Mouse (Mus musculus) heart, postnatal 0 days (tissue): ENCODE measurements around the gene Arfgap2. TPM values are rescaled to one million over a fixed set of nuclear protein-coding genes. Genes with fewer than 3 reads are reported as not detected.

ENCODE experiments used
- ATAC-seq: fragments of 200-750 bp; cut with Nextera tagmentation; 2 replicates; pipeline ENCODE4 v1.8.0; 2017; ENCODE audit warnings: low read depth, moderate number of reproducible peaks, moderate library complexity; ENCODE audit not compliant: insufficient read depth
- DNase-seq: peaks from one replicate; pipeline ENCODE4 v3.0.0-alpha.2; 2016; ENCODE audit warnings: low spot score
- H3K27ac ChIP-seq: fragments of 300-500 bp; sonication (generic); 2 replicates; pipeline ENCODE4 v1.5.1; 2014; ENCODE audit warnings: low read depth, mild to moderate bottlenecking
- H3K27me3 ChIP-seq: fragments of 300-500 bp; sonication (generic); 2 replicates; pipeline ENCODE4 v1.6.1; 2014; ENCODE audit warnings: low read length, mixed read lengths; ENCODE audit not compliant: control insufficient read depth, insufficient read depth
- H3K36me3 ChIP-seq: fragments of 300-500 bp; sonication (generic); replicated peaks from 2 replicates; pipeline ENCODE4 v1.6.1; 2014; ENCODE audit warnings: low read length, mixed read lengths; ENCODE audit not compliant: control insufficient read depth, insufficient read depth
- H3K4me1 ChIP-seq: fragments of 300-500 bp; sonication (generic); 2 replicates; pipeline ENCODE4 v1.6.1; 2014; ENCODE audit warnings: antibody characterized with exemption; ENCODE audit not compliant: control insufficient read depth, insufficient read depth
- H3K4me2 ChIP-seq: fragments of 300-500 bp; sonication (generic); 2 replicates; pipeline ENCODE4 v1.6.1; 2014; ENCODE audit warnings: low read depth, mild to moderate bottlenecking, low read length, moderate library complexity
- H3K4me3 ChIP-seq: fragments of 300-500 bp; sonication (generic); 2 replicates; pipeline ENCODE4 v1.5.1; 2014; ENCODE audit warnings: low read depth, low read length
- H3K9ac ChIP-seq: fragments of 300-500 bp; sonication (generic); replicated peaks from 2 replicates; pipeline ENCODE4 v1.6.1; 2014; ENCODE audit warnings: low read depth, low read length, mixed read lengths
- H3K9me3 ChIP-seq: fragments of 300-500 bp; sonication (generic); replicated peaks from 2 replicates; pipeline ENCODE4 v1.6.1; 2016; ENCODE audit warnings: low read length; ENCODE audit not compliant: control insufficient read depth
- CTCF ChIP-seq: IDR thresholded peaks from 2 replicates; pipeline ENCODE4 v1.5.1; 2016; ENCODE audit warnings: antibody characterized with exemption, control low read depth, low read depth
- EP300 ChIP-seq: IDR thresholded peaks from 2 replicates; pipeline ENCODE4 v1.6.1; 2016; ENCODE audit warnings: antibody characterized with exemption, low read depth
- WGBS: fragments of 180-500 bp; shearing (Covaris S2); extraction: QIAGEN DNeasy Blood & Tissue Kit; methylation state at CpG from one replicate; pipeline ENCODE4 v1.1.7; 2014; 5-methylcytosine and 5-hydroxymethylcytosine counted together
- polyA plus RNA-seq: library from polyadenylated mRNA; unstranded; fragments of >200 nt; fragmentation: Nextera tagmentation; extraction: Ambion mirVana; gene quantifications from 2 replicates; pipeline ENCODE4 v1.2.1, GENCODE M21; 2015
- total RNA-seq: library from RNA; depleted of rRNA; stranded (reverse); fragments of >200 nt; gene quantifications from 2 replicates; pipeline ENCODE4 v1.2.3, GENCODE M21; 2014; ENCODE audit warnings: low replicate concordance

Gene Arfgap2
- total and polyA plus RNA-seq, 2 experiments from 2014 or later = 56.3 to 56.5 TPM

- H3K4me2 ChIP-seq = no peak overlapping the region
- TF ChIP-seq EP300 (no peak), CTCF (no peak)
- H3K4me3 ChIP-seq = no peak overlapping the region
- no peak for ATAC-seq
- DNase-seq = no peak
- H3K9me3 ChIP-seq = no peaks in the 10 kb centered on the region
- 80% methylated on average over 2 of the region's 2 CpGs for WGBS
- no peaks in the 10 kb centered on the region for H3K27me3 ChIP-seq
- no peak overlapping the region for H3K9ac ChIP-seq
- no peak overlapping the region for H3K27ac ChIP-seq
- no peaks in the 10 kb centered on the region for H3K4me1 ChIP-seq
- peaks cover 29% of the 10 kb centered on the region for H3K36me3 ChIP-seq
Observed at GRCm38 (mm10) chr2:91279372-91279755, 14.6 kb downstream of the Arfgap2 start.

- Histone ChIP-seq H3K27ac (no peak overlapping the region), H3K4me1 (no peaks in the 10 kb centered on the region), H3K9ac (no peak overlapping the region), H3K4me2 (no peak overlapping the region), H3K36me3 (peaks cover 9% of the 10 kb centered on the region), H3K9me3 (no peaks in the 10 kb centered on the region), H3K27me3 (no peaks in the 10 kb centered on the region), H3K4me3 (no peak overlapping the region)
- WGBS = 51% methylated on average over 5 of the region's 5 CpGs
- DNase-seq = no peak
- TF ChIP-seq EP300 = no peak
- no peak for TF ChIP-seq CTCF
- peak; percentile 57 for ATAC-seq
Observed at GRCm38 (mm10) chr2:91281366-91281765, 16.6 kb downstream of the Arfgap2 start.

- Histone ChIP-seq H3K27me3 (no peaks in the 10 kb centered on the region), H3K4me2 (no peak overlapping the region), H3K27ac (no peak overlapping the region), H3K4me1 (no peaks in the 10 kb centered on the region), H3K9me3 (no peaks in the 10 kb centered on the region), H3K36me3 (no peaks in the 10 kb centered on the region), H3K4me3 (no peak overlapping the region), H3K9ac (no peak overlapping the region)
- 68% methylated on average over 3 of the region's 3 CpGs for WGBS
- TF ChIP-seq CTCF (no peak), EP300 (no peak)
- DNase-seq (no peak), ATAC-seq (no peak)
Observed at GRCm38 (mm10) chr2:91283972-91284371, 19.2 kb downstream of the Arfgap2 start.

GRCm38 (mm10) chr2:91284375-91285199 lies 19.8 kb downstream of the Arfgap2 start:
- TF ChIP-seq EP300 = no peak
- no peak for TF ChIP-seq CTCF
- H3K4me3 ChIP-seq = no peak overlapping the region
- no peak overlapping the region for H3K4me2 ChIP-seq
- H3K9me3 ChIP-seq = no peaks in the 10 kb centered on the region
- H3K4me1 ChIP-seq = no peaks in the 10 kb centered on the region
- no peak for ATAC-seq
- no peaks in the 10 kb centered on the region for H3K27me3 ChIP-seq
- no peak for DNase-seq
- WGBS = 49% methylated on average over 13 of the region's 13 CpGs
- H3K36me3 ChIP-seq = no peaks in the 10 kb centered on the region
- no peak overlapping the region for H3K9ac ChIP-seq
- H3K27ac ChIP-seq = no peak overlapping the region

- ATAC-seq (no peak), DNase-seq (peak; percentile 74)
- no peaks in the 10 kb centered on the region for H3K4me1 ChIP-seq
- WGBS = 13% methylated on average over 7 of the region's 7 CpGs
- no peaks in the 10 kb centered on the region for H3K9me3 ChIP-seq
- H3K27ac ChIP-seq = no peak overlapping the region
- H3K36me3 ChIP-seq = no peaks in the 10 kb centered on the region
- H3K9ac ChIP-seq = no peak overlapping the region
- no peaks in the 10 kb centered on the region for H3K27me3 ChIP-seq
- H3K4me2 ChIP-seq = no peak overlapping the region
- no peak overlapping the region for H3K4me3 ChIP-seq
- TF ChIP-seq CTCF (peak; percentile 88), EP300 (no peak)
Observed at GRCm38 (mm10) chr2:91285885-91286505, 21.2 kb downstream of the Arfgap2 start.

GRCm38 (mm10) chr2:91287563-91287962 lies 22.8 kb downstream of the Arfgap2 start:
- H3K9me3 ChIP-seq = no peaks in the 10 kb centered on the region
- H3K4me1 ChIP-seq = no peaks in the 10 kb centered on the region
- no peak overlapping the region for H3K4me3 ChIP-seq
- no peak overlapping the region for H3K9ac ChIP-seq
- DNase-seq (no peak), ATAC-seq (no peak)
- WGBS = 46% methylated on average over 6 of the region's 6 CpGs
- no peak for TF ChIP-seq EP300
- TF ChIP-seq CTCF = no peak
- no peak overlapping the region for H3K27ac ChIP-seq
- H3K36me3 ChIP-seq = no peaks in the 10 kb centered on the region
- H3K27me3 ChIP-seq = no peaks in the 10 kb centered on the region
- H3K4me2 ChIP-seq = no peak overlapping the region
